Mouse (Mus musculus) kidney, embryonic 15.5 days (tissue): ENCODE data around the gene Akirin2. TPM values are rescaled to one million over a fixed set of nuclear protein-coding genes. Genes with fewer than 3 reads are reported as not detected.

Experiments
- ATAC-seq: fragments of 200-750 bp; cut with Nextera tagmentation; replicated peaks from 2 replicates; pipeline ENCODE4 v1.8.0; 2017; ENCODE audit warnings: moderate TSS enrichment; ENCODE audit not compliant: low FRiP score
- H3K27ac ChIP-seq: fragments of 300-500 bp; sonication (generic); 2 replicates; pipeline ENCODE4 v1.5.1; 2015; ENCODE audit warnings: mild to moderate bottlenecking, inconsistent platforms
- H3K27me3 ChIP-seq: fragments of 300-500 bp; sonication (generic); 2 replicates; pipeline ENCODE4 v1.6.1; 2015; ENCODE audit warnings: inconsistent platforms
- H3K36me3 ChIP-seq: fragments of 300-500 bp; sonication (generic); 2 replicates; pipeline ENCODE4 v1.6.1; 2015; ENCODE audit warnings: inconsistent platforms
- H3K4me1 ChIP-seq: fragments of 300-500 bp; sonication (generic); 2 replicates; pipeline ENCODE4 v1.6.1; 2015; ENCODE audit warnings: inconsistent platforms
- H3K4me2 ChIP-seq: fragments of 300-500 bp; sonication (generic); 2 replicates; pipeline ENCODE4 v1.6.1; 2015; ENCODE audit warnings: moderate library complexity, mild to moderate bottlenecking, inconsistent platforms
- H3K4me3 ChIP-seq: fragments of 300-500 bp; sonication (generic); replicated peaks from 2 replicates; pipeline ENCODE4 v1.5.1; 2015; ENCODE audit warnings: mild to moderate bottlenecking, inconsistent platforms
- H3K9ac ChIP-seq: fragments of 300-500 bp; sonication (generic); 2 replicates; pipeline ENCODE4 v1.6.1; 2015; ENCODE audit warnings: mild to moderate bottlenecking, inconsistent platforms
- H3K9me3 ChIP-seq: fragments of 300-500 bp; sonication (generic); replicated peaks from 2 replicates; pipeline ENCODE4 v1.6.1; 2016; ENCODE audit warnings: inconsistent platforms
- WGBS: fragments of 180-500 bp; shearing (Covaris S2); methylation state at CpG from one replicate; pipeline ENCODE4 v1.1.7; 2015; ENCODE audit warnings: mixed read lengths; 5-methylcytosine and 5-hydroxymethylcytosine counted together
- polyA plus RNA-seq: library from polyadenylated mRNA; unstranded; fragments of >200 nt; fragmentation: Nextera tagmentation; extraction: Ambion mirVana; gene quantifications from 2 replicates; pipeline ENCODE4 v1.2.1, GENCODE M21; 2015

Gene Akirin2
- polyA plus RNA-seq, 1 experiment from 2014 or later: 59.3 TPM

DNA sequence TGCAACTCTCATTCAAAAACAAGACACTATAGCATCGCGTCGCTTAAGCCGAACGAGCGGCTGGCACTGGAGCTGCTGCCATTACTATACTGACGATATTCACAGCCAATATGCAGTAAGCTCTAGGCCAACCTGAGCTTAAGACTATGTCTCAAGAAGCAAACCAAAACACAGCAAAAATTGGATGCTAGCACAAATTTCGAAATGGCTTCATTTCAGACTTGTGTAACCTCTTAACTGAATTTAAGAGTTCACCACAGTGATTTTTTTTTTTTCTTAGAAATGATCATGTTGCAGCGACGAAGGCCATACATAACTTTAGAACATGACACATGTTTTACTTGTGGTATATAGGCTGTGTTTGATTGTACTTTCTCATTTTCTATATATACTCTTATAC, 55.9 kb downstream of the Akirin2 start:
- Histone ChIP-seq H3K4me3 (no peak overlapping the region), H3K9me3 (no peaks in the 10 kb centered on the region), H3K4me1 (no peaks in the 10 kb centered on the region), H3K9ac (no peak overlapping the region), H3K36me3 (peaks cover 65% of the 10 kb centered on the region), H3K4me2 (no peak overlapping the region), H3K27me3 (no peaks in the 10 kb centered on the region), H3K27ac (no peak overlapping the region)
- 96% methylated on average over 10 of the region's 10 CpGs for WGBS
- ATAC-seq: no peak

DNA sequence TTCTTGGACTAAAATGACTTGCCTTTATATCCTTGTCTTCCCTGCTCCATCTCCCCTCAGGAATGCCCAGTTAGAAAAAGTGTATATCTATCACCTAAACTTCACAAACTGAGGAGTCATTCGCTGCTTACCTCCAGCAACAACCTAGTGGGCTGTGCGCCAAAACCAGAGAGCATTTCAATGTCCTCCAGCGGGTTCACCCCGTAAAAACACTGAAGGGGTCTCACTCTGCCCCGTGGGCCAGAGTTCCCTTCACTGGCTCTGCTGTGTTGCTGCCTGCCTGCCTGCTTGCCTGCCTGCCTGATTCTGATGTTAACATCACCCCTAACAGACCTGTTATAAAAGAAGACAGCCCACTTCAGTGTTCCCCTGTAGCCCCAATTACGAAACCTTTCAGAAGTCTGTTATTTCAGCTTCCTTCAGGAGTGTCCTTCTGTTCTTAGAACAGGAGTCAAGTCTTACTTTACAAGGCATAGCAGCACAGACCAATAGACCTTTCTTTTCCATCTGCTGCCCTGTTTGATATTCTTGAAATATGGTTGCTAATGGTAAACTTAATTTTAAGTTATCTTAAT, 62.9 kb downstream of the Akirin2 start:
- Histone ChIP-seq H3K9me3 (no peaks in the 10 kb centered on the region), H3K4me3 (peak overlapping the region; percentile 89), H3K9ac (peak overlapping the region; percentile 85), H3K4me2 (peak overlapping the region; percentile 81), H3K27ac (no peak overlapping the region; the same call in 1 of the 2 replicates), H3K27me3 (no peaks in the 10 kb centered on the region), H3K36me3 (peaks cover 12% of the 10 kb centered on the region), H3K4me1 (peaks cover 26% of the 10 kb centered on the region)
- WGBS: 44% methylated on average over 6 of the region's 6 CpGs
- ATAC-seq: no peak

DNA sequence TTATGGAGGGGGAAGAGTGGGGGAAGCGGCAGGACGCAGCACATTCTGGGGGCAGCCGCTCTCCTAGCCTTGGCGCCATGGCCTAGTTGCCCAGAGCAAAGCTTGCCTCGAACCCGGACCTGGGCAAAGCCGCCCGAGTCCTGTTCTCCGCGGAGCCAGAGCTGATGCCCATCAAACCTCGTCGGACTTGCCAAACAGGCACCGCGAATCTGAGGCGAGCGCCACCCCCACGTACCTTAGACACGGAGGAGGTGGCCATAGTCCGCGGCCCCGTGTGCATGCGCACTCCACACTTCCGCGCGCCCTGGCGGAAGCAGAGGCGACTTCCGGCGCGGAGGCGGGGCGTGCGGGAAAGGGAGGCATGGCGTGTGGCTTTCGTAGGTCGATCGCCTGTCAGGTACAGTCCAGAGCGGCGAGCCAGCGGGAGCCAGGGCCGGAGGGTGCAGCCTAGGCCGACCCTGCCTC, 63.9 kb downstream of the Akirin2 start, which contains the start of the genes Orc3 and Rars2:
Orc3 (minus strand) TSS at position 315 of the 465 bp plus-strand sequence.
Rars2 (plus strand) TSS at position 328 of the 465 bp plus-strand sequence.
- Histone ChIP-seq H3K4me3 (peak within 1 kb of the TSS; percentile 89), H3K27me3 (no peaks in the 10 kb centered on the region), H3K36me3 (peaks cover 6% of the 10 kb centered on the region), H3K4me2 (peak within 1 kb of the TSS; percentile 81), H3K9ac (peak within 1 kb of the TSS; percentile 85), H3K27ac (peak within 1 kb of the TSS; percentile 96), H3K9me3 (no peaks in the 10 kb centered on the region), H3K4me1 (peaks cover 26% of the 10 kb centered on the region)
- WGBS: under 1% methylated on average over 42 of the region's 42 CpGs
- peak; percentile 99 for ATAC-seq

DNA sequence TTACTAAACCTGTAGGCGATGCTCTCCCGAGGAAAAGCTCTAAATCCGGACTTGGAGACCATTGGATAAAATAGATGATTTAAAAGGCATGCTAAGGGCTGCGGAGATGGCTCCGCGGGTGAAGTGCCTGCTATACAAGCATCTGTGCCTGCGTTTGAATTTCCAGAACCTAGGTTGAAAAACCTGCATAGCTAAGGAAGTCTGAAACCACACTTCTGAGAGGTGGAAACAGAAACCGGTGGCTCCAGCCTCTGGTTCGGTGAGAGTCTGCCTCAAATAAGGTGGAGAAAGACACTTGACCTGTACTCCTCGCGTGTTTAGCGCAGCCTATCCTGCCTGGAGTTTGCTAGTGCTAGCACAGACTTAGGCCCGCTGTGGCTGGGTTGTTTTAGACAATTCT, 64.6 kb downstream of the Akirin2 start:
- H3K27me3 ChIP-seq: no peaks in the 10 kb centered on the region
- H3K27ac ChIP-seq: peak overlapping the region; percentile 96
- peaks cover 26% of the 10 kb centered on the region for H3K4me1 ChIP-seq
- peaks cover 5% of the 10 kb centered on the region; the same call in 1 of the 2 replicates for H3K36me3 ChIP-seq
- peak overlapping the region; percentile 81 for H3K4me2 ChIP-seq
- peak overlapping the region; percentile 85 for H3K9ac ChIP-seq
- ATAC-seq: peak; percentile 40; the same call in 1 of the 2 replicates
- peak overlapping the region; percentile 89 for H3K4me3 ChIP-seq
- H3K9me3 ChIP-seq: no peaks in the 10 kb centered on the region
- WGBS: under 1% methylated on average over 13 of the region's 13 CpGs

DNA sequence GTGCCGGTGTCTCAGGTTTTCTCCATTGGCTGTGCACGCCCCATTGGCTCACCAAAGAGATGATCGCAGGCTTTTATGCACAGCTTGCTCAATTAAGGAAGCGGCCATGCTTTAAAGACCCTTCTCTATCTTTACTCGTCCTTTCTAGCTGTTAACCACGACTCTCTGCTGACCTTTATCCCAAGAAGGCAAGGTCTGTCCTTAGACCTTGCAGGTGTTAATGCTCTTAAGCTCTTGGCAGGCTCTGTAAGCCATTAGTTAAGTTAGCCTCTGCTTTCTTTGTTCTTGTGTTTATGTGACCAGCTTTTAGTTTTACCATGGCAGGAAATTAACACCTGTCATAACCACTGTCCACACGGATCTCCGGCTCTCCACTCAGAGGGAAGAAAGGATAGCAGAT, 65.4 kb downstream of the Akirin2 start:
- H3K27me3 ChIP-seq: no peaks in the 10 kb centered on the region
- peak overlapping the region; percentile 89 for H3K4me3 ChIP-seq
- no peaks in the 10 kb centered on the region for H3K9me3 ChIP-seq
- H3K4me1 ChIP-seq: peaks cover 26% of the 10 kb centered on the region
- peak overlapping the region; percentile 85 for H3K9ac ChIP-seq
- peak overlapping the region; percentile 81 for H3K4me2 ChIP-seq
- H3K36me3 ChIP-seq: peaks cover 5% of the 10 kb centered on the region; the same call in 1 of the 2 replicates
- H3K27ac ChIP-seq: peak overlapping the region; percentile 96; the same call in 1 of the 2 replicates
- WGBS: 56% methylated on average over 8 of the region's 8 CpGs
- no peak for ATAC-seq

Other genes starting within 250 kb of the Akirin2 start
- 91.0 and 92.3 TPM in 2 replicates for gene Orc3, start 64.0 kb downstream of the Akirin2 start, polyA plus RNA-seq
- gene Rars2, start 64.0 kb downstream of the Akirin2 start, polyA plus RNA-seq: 71.5 and 76.0 TPM in 2 replicates
- gene Slc35a1, start 136.5 kb downstream of the Akirin2 start, polyA plus RNA-seq: 68.9 and 70.2 TPM in 2 replicates
- 0.91 and 1.3 TPM in 2 replicates for gene Cfap206, start 179.3 kb downstream of the Akirin2 start, polyA plus RNA-seq
- not detected in 2 replicates for gene Gm136, start 205.3 kb downstream of the Akirin2 start, polyA plus RNA-seq
- gene Smim8, start 227.5 kb downstream of the Akirin2 start, polyA plus RNA-seq: 44.6 and 49.2 TPM in 2 replicates